Mouse (Mus musculus): ENCODE results near the gene Prima1.

DNA sequence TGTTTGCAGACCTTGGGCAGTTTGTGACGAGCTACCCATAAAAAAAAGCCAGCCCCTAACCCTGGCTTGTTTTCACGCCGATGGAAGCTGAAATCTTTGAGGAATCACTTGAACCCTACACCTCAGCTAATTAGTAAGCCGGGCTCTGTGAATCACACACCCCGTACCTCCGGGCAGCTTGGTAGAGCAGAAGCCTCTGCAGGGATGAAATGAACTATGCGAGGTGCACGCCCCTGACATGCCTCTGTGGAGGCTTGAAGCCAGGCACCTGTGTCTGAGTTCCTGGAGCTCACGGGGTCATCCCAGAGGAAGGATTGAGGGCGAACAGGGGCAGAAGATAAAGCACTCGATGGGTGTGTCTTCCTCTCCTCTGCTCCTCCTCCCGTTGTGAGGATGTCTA, 73.1 kb downstream of the Prima1 start:
- TF ChIP-seq CTCF (IDR thresholded peaks at IDR 0.05 in 2 of 3, conservative IDR thresholded peaks at IDR 0.05 in 1 of 3; ENCODE audit: control insufficient read depth in 1 of 3, insufficient read depth in 1 of 3, low read depth in 2 of 3, low read length in 3 of 3, poor library complexity in 1 of 3, severe bottlenecking in 1 of 3) = no peak
- TF ChIP-seq MYC (IDR thresholded peaks at IDR 0.05; ENCODE audit: low read depth, low read length) = no peak
- TF ChIP-seq UBTF (IDR thresholded peaks at IDR 0.05; ENCODE audit: borderline replicate concordance, insufficient read depth, low read depth, low read length) = no peak
- no peak for TF ChIP-seq NRF1 (IDR thresholded peaks at IDR 0.05; ENCODE audit: insufficient read depth, low read depth, low read length, poor library complexity, severe bottlenecking)
- no peak for TF ChIP-seq ZNF384 (IDR thresholded peaks at IDR 0.05; ENCODE audit: low read depth, low read length)
- no peak for TF ChIP-seq SIN3A (IDR thresholded peaks at IDR 0.05; ENCODE audit: low read length)
- no peak for TF ChIP-seq CHD2 (IDR thresholded peaks at IDR 0.05; ENCODE audit: low read length)
- TF ChIP-seq EP300 (IDR thresholded peaks at IDR 0.05; ENCODE audit: low read depth in 1 of 2, low read length in 2 of 2) = no peak
- no peak for TF ChIP-seq POLR2A (IDR thresholded peaks at IDR 0.05; ENCODE audit: control insufficient read depth in 1 of 2, insufficient read depth in 1 of 2, low read depth in 1 of 2, low read length in 2 of 2, poor library complexity in 1 of 2)
- no peak for TF ChIP-seq GABPA (IDR thresholded peaks at IDR 0.05; ENCODE audit: low read depth, low read length)
- TF ChIP-seq GATA1 (IDR thresholded peaks at IDR 0.05; ENCODE audit: low read depth, low read length) = no peak
- no peak for TF ChIP-seq MEF2A (IDR thresholded peaks at IDR 0.05; ENCODE audit: extremely low read depth, insufficient replicate concordance, low read depth, low read length, poor library complexity, severe bottlenecking)
- TF ChIP-seq SMC3 (IDR thresholded peaks at IDR 0.05; ENCODE audit: low read depth, low read length) = no peak
